Mouse (Mus musculus) cerebellum, adult 11 months (tissue): ENCODE measurements around the gene Bahcc1.
A peak's percentile ranks its signal among the peaks of the same experiment; 100 is the strongest.

ENCODE experiments used
- DNase-seq: peaks from one replicate; pipeline ENCODE4 v3.0.0; 2022

Bahcc1 gene

DNA sequence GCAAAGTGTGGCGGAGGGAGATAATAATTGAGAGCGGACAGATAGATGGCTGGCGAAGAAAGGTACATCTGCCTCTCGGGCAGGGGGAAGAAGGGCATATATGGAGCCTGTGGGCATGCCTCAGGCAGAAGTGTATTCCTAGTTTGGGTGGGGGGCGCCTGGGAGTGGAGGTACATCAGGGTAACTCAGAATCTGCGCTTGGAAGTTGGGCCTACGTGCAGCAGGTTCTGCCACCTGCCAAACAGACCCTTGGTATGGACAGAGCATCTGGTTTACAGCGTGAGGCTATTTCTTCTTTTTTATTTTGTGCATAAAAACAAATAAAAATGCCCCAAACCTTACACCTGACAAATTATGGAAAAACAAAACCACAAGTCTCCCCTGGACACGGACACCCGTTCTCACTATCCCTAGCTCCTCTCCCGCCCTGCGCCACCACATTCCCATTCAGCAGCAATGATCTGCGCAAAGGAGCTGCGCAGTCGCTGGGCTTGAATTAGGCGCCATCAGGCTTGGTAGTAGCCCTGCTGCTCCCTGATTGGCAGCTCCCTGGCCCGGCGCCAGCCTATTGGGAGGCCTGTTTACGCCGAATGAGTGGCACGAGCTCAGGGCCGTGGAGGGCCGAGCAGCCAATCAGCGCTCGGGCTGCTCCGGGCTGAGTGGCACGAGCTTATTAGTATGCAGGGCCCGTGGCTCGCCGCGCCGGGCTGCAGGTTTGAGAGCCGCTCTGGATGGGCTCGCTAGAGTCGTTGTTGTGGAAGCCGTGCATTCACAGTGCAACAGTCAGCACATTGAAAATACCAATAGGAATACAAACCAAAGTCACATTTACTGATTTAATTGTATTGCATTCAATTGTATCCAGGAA is at the start of gene Bahcc1:
Bahcc1 (plus strand) TSS at position 718 of the 868 bp plus-strand sequence.
- peak; percentile 100 for DNase-seq

DNA sequence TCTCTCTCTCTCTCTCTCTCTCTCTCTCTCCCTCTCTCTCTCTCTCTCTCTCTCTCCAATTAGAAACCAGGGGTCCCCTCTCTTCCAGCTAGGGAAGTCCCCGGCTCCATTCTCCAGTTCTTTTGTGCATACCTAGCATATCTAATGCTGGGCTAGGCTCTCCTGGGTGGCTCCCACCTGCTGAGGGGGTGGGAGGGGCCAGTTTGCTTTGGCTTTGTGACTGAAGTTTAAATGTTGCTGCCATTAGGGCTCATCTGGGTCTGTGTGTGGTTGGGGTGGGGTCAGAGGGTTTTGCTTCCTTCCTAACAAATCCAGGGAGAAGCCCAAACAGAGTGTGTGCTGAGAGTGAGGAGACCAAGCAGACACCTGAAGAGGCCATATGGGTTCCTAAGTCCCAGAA is 49.6 kb upstream of the Bahcc1 start:
- no peak for DNase-seq

DNA sequence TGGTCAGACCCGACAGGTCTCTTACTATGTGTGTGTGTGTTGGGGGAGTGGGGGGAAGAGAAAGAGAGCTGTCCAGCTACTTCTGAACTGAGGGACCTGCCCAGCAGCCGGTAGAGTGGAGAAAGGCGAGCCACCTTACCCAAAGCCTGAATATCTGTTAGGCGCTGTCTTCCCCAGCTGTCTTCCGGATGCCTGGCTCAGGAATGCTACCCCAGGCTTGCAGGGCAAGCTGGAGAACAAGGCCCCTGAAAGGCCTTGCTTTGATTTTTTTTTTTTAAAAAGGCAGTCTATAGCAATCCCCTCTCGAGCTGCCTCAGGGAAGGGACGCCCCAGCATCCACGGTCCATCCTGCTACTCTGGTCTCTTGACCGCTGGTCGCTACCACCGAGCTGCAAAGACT is 49.0 kb upstream of the Bahcc1 start:
- no peak for DNase-seq

DNA sequence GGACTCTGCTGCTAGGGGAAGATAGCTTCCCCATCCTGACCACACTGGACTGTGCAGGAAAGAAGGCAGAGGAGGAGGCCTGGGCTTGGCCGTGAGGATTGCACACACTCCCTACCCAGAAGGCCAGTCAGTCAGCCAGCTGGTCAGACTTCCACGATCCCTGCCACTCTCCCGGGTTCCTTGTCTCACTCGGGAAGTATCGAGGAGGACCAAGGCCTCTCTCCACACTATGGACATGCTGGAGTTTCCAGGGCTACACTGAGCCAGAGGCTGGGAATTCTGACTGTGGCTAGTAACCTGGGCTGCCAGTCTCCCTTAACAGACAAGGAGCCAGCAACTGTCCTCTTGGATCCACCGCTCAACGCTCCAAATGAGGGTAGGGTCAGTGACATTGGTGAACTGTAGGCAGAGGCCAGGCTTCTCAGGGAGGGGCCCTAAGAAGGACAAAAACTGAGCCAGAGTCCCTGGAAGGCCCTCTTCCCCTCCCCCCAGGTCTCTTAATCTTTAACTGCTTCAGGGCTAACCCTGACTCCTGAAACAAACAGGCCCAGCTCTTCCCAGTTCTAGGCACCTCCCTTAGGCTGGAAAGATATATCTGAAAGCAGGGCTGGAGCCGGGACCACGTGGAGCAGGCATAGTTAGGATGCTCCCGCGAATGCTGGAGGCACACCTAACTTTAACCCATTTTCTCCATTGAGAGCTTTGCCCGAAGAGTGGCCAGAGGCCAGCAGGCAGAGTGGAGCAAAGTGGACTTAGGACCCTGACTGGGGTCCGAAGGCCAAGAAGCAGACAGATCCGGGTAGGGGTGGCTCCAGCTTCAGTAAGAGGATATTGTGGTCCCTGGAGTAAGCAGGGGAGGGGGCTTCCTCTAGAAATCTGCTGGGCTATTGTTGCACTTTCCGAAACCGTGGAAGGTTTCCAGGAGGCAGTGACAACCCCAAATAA is 48.1 kb upstream of the Bahcc1 start:
- no peak for DNase-seq

DNA sequence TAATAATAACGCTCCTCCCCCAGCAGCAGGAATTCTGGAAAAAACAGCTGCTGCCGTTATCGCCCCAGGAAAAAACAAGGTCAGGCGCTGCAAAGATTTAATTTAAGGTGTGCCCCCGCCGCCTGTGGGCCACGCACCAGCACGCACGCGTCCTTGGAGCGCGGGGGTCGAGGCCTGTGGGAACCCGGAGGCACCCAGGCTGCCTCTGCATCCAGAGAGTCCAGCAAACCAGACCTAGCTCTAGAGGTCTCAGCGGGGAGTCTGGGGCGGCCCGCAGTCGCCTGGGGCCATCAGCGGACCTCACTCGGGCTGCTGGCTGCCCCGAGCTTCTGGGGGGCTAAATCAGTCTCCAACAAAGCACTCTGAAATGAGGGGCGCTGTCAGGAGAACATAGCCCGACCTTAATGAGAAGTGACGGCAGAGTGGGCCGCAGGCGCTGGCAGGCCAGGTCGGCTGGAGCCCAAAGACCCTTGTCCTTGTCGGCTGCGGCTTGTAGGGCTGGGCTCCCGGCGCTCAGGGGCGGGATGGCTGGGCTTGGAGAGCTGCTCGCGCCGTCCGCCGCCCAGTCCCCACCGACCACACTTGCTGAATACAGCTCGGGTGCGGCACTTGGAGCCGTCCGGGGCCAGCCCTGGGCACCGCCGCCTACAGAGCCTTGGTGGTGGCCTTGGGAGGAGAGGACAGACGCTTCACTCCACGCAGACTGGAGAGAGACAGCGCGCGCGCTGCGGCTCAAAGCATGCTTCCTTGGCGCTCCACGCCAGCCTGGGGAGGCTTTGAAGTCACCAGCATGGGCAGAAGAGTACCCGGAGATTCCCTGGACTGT is 47.2 kb upstream of the Bahcc1 start:
- no peak for DNase-seq

DNA sequence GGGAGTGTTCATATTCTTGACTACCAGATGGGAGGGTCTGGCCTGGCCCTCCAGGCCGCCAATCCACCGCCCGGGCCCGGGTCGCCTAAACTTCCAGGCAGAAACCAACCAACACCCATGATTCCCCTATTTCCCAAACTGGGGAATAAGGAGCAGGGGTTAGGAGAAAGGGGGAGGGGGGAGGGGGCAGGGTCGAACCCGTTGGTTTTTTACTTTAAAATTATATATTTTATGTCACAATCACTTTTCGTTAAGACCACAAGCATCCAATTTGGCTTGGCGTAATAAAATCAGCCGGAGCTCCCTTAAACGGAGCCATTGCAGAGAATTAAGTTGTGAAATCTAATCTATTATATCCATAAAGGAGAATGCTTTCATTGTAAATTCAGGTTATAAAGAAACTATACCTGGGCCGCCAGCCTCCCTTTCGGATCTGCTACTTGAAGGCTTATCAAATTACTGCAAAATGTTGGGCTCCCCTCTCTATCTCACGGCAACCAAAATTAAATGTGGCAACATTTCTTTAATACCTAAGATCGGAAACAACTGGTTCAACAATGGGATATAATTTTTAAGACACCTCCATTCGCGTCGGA is 46.5 kb upstream of the Bahcc1 start:
- DNase-seq, result no peak

DNA sequence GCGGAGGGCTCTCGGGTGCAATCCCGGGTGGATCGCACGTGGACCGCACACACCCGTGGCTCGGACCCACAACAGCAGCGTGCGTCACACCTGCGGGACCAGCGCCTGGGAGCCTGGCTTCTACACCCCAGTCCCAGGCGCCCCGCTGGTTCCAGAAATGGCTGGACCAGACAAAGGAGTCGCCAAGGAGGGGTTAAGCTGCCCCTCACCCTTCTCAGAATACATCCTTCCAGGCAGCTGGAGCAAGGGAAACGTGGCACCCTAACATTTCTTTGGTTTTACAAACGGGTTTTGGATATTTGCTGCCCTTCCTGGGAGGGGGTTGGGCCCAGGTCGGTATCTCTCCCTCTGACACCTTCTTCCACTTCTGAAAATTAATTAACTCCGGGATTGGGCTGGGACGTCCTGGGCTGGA is 45.9 kb upstream of the Bahcc1 start:
- DNase-seq, result no peak

DNA sequence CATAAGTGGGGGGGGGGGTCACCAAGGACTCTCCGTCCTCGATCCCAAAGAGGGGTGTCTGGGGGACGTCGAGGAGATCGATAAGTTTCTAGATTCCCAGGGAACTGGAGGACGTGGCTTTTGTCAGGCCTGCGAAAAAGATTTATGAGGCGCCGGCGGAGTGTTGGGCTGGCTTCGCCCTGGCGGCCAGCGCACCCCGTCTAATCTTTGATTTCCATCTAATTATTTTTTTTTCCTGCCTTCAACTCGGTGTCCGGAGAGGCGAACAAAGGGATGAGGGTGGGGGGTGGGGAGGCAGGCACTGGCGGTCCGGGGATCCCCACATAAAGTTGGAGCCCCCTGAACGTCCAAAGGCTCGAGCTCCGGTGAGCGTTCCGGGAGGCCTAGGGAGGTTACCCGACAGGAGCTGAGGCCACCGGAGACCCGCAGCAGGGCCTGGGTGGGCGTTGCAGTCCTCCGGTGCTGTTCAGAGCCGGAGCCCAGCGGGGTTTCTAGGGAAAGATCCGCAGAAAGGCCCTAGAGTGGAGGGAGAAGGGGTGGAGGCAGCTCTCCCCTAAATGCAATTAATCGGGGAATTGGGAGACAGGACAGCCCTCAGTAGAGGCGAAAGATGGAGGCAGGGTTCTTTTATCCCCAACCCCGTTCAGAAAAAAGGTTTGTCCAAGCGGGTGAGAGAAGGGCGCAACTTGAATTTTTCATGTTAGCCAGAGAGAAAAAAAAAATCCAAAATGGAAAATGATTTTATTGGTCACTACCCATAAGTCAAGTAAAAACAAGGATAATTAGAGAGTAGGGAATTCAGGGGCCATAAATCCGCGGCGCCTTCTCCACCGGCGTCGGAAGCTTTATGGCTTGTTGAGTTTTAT is 45.3 kb upstream of the Bahcc1 start:
- no peak for DNase-seq

DNA sequence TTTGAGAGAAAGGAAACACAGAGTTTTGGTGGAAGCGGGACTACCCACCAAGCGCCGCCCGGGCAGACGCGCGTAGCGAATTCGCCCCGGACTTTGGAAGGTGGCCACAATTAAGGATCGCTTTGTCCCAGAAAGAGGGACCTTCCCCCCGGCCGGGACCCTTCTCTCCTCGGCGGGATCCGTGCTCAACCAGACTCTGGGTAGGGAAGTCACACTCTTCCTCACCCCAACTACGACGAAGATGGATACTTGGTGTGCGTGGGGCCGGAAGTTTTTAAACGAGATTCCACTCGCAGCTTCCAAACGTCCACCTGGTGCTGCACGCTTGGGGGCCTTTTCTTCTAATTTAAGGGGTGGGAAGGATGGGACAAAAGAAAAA is 44.7 kb upstream of the Bahcc1 start:
- DNase-seq, result no peak

DNA sequence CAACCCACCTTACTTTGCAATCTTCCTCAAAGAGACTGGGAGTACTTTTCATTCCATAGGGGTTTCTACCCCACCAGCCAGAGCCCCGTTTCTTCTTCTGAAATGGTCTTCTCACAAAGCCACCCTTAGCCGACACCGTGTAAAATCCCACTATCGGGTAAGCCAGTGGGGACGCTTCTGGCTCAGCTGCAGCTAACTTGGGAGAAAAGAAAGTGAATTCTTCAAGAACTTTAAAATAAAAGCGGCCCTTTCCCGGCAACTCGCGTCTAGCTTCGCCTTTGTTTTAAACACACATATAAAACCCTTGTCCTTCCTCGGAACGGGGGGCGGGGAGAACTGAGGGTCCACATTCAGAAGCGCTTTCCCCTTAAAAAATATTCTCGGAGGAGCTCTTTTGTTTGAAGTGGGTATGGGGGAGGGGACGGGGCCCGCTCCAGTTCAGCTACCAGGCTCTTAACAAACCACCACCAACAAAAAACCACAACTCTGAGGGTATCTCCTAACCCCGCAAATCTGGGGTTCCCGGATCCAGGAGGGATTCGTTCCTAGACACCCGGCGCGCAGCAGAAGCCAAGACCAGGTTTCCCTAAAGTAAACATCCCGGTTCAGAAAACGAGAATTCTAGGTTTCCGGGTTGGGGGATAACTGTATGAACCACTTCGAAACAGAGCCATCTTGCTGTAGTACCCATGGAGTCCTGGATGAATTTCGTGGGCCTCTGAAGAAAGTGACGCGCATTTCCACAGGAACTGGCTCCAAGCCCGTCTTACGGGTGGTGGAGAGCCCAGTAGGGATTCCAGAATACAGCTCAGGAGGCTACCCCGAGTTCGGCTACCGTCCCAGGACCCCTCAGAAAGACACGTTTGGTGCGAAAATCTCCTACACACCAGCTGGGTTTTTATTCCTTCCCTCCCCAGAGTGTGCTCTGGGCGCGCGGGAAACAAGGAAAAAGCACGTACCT is 44.0 kb upstream of the Bahcc1 start:
- peak; percentile 48 for DNase-seq

DNA sequence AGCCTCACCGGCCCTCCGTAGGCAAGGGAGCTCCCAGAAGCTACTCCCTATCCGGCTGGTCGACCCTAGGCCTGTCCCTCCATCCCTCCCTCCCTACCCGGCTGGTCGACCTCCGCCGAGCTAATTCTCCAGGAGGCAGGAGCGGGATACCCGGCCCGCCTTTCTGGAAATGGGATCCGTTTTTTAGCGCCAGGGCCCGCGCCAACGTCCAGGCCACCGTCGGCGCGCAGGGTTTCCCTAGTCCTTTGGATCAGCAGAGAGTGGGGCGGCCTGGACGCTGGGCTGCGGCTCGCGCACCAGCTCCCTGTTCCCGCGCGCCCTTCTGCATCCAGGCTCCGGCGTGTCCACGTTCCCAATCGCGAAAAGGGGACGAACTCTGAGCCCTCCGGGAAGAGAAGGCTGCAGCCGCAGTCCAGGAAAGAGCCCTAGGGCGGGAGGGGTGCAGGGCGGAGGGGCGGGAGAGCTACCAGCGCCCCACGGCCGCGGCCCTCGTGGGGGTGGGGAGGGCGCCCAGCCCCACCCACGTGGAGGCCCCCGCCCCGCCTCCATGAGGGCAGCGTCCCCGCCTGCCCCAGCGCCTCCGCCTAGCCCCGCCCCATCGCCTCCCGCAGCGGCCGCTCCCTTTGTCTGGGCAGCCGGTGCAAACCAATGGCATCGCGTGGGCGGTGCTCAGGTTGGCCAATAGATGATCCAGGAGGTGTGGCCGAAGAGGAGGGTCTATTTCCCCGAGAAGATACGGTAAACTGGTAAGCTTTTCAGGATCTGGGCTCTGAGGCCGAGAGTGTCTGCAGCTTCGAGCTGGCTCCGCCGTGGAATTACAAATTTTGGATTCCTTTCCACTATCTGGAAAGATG is 43.1 kb upstream of the Bahcc1 start:
- DNase-seq, result peak; percentile 99

DNA sequence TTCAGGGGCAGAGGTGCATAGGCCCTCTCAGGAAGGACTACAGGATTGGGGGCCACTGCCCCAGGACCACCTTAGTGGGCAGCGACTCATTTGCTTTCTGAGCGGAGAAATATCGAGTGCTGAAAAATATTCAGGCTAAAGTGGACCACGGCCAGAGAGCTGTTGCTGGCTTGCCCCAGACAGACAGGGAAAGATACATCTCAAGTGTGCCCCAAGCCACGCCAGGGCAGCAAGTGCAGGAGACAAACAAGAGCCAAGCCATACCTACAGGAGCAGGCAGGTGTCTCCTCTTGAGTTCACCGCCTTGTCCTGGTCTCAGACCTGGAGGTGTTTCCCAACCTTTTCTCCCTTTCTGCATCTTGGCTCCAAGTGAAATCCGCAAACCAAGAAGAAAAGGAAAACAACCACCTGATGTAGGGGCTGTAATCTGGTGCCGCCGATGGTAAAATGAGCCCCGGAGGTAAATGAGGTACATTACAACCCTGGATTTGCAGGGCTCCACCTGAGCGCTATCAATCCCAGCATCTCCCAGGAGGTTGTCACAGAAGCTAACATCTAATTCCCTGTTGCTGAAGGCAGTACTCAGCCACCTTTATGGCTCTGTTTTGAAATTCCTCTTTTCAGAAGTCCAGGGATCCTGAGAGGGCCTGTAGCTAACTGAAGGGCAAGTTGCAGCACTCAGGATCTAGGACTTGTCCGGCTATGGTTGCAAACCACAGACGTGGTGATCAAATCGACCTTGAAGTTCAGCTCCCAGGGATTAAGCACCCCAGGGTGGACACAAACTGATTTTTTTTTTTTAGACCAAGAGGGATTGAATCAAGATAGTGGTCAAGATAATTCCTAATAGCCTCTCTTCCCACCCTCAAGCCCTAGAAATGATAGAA is 42.0 kb upstream of the Bahcc1 start:
- DNase-seq, result no peak

DNA sequence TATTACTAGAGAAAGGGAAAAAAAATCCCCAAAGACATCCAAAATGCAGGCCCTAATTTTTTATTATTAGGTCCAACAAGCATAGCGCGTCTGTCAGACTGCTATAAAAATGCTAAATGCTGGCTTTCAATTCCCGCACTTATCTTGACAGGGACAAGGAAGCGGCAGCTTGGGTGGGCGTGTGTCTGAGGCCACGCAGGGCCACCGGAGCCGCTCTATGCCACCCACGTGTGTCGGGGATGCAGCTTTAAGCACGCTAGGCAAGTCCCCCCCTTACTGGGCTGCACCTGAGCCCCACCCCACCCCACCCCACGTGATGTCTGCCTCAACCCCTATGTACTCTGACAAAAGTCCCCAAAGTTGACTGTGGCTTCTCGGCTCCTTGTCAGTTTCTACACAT is 33.9 kb upstream of the Bahcc1 start:
- DNase-seq, result no peak

DNA sequence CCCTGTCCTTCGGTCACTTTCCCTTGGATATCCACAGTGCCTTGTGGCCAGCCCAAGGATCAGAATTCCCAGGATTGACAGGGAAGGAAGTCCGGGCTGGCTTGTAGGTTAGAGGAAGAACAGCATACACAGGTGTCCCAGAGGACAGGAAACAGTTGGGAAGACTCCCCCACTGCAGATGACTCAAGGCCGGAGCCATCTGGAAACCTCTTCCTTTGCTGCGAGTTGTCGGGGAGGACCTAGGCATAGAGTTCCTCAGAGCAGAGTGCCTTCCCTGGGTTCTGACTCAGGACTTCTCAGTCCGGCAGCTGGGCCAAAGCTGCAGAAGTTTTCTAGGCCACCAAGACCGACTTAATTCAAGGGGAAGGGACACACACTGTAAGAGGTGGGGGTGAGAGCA is 33.0 kb upstream of the Bahcc1 start:
- DNase-seq, result no peak

DNA sequence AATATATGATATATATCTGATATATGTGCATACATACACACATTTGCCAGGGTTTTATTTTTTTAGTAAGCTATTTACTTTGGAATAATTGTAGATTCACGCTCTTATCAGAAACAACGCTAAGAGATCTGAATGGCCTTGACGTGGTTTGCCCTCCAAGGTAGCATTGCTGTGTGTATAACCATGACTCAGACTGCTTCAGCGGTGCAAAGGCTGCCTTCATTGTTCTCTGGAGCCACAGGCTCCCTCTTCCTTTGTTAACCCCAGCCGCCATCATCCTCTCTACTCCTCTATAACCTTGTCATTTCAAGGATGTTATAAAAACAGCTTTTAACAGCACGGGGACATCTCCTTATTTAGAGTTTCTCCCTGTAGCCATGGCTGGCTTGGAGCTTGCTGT is 32.1 kb upstream of the Bahcc1 start:
- DNase-seq, result no peak

DNA sequence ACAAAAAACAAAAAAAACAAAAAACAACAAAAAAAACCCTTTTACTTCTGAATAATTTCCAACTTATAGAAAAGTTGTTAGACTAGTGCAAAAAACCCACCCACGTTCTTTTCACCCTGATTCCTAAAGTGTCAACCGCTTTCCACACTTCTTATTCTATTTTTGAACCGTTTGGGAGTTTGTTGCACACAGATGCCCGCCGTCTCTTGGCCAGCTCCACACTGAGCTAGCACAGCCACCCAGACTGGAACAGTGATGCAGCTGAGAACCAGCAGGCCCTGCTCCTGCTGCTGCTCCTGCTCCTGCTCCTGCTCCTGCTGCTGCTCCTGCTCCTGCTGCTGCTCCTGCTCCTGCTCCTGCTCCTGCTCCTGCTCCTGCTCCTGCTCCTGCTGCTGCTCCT is 28.5 kb upstream of the Bahcc1 start:
- DNase-seq, result no peak

DNA sequence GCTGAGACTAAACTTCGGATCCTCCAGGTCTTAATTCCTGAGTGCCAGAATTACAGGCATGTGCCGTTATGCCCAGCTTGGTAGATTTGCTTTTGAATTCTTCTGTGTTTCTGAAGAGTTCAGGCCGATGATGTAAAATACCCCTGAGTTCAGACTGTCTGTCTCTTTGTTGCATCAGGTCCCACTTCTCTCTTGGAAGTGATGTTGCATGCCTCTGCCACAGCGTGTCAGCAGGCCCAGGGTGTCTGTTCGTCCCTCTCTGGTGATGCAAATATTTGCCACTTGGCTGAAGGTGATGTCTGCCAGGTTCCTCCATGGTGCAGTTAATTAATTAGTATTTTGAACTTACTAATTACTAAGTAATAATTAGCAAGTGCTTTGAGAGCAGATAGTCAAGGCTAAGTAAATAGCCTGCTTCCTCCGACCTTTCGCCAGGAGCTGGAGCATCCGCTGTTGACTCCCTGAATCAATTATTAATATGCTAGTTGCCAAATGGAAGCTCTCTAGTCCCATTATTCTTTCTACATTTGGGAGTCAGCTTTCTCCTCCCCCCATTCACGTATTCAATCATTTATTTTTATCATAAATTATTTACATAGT is 26.6 kb upstream of the Bahcc1 start:
- no peak for DNase-seq

DNA sequence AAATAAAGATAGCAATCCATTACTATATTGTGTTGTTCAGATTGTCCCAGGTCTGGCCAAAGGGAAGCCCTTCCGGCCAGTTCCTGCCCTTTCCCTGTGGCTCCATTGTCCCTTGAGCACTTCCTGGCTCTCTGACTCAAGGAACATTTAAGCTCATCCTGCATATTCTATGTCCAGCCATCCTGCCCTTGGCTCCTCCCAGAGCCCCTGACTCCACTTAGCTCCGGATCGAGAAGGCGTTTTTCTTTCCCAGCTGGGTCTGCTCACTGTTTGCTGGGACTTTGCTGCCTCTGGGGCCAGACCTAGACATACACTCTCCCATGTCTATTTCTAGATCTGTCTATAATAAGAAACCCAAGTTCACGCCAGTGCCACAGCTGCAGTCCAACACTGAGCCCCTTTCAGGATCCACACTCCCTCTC is 26.1 kb upstream of the Bahcc1 start:
- no peak for DNase-seq
